Mouse (Mus musculus): ENCODE data around the gene Cyb5r2. TPM values are rescaled to one million over a fixed set of nuclear protein-coding genes. Genes with fewer than 3 reads are reported as not detected.

Gene Cyb5r2
- polyA plus RNA-seq, 1 experiment from 2014 or later, result 0.14 TPM

DNA sequence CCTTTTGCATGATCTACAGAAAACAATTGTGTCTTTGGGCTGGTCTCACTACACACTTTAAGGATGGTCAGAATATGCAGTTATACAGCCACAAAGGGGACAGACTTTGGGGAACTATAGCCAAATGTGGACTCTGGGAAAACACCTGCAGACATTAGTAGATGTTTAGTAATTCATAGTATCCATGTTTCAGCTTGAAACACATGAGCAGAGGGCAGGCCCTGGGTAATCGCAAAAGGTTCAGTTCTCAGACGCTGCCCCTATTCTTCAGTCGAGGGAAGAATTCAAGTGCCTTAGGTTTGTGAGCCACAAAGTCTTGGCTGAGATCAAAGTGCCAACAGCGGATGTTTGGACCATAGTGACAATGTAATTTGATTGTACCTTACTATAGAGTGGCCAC lies 13.4 kb downstream of the Cyb5r2 start:
- no peak overlapping the region for H3K4me2 ChIP-seq (replicated peaks; ENCODE audit: low read depth, low read length)
- H3K9me3 ChIP-seq (ENCODE audit: control insufficient read depth, low read length), result no peaks in the 10 kb centered on the region
- DNase-seq (ENCODE audit: low spot score) (no peak), ATAC-seq (ENCODE audit: low FRiP score) (no peak)
- H3K4me3 ChIP-seq (ENCODE audit: low read depth, low read length), result no peak overlapping the region
- H3K27ac ChIP-seq (ENCODE audit: low read depth, low read length), result no peak overlapping the region
- no peak overlapping the region for H3K9ac ChIP-seq (ENCODE audit: low read depth, low read length)
- no peaks in the 10 kb centered on the region for H3K27me3 ChIP-seq (ENCODE audit: control insufficient read depth, insufficient read depth, low read length)
- 89% methylated on average over 4 of the region's 4 CpGs for WGBS
- no peaks in the 10 kb centered on the region for H3K36me3 ChIP-seq (ENCODE audit: control insufficient read depth, insufficient read depth, low read length)
- no peaks in the 10 kb centered on the region for H3K4me1 ChIP-seq (replicated peaks; ENCODE audit: control insufficient read depth, insufficient read depth, low read length)

DNA sequence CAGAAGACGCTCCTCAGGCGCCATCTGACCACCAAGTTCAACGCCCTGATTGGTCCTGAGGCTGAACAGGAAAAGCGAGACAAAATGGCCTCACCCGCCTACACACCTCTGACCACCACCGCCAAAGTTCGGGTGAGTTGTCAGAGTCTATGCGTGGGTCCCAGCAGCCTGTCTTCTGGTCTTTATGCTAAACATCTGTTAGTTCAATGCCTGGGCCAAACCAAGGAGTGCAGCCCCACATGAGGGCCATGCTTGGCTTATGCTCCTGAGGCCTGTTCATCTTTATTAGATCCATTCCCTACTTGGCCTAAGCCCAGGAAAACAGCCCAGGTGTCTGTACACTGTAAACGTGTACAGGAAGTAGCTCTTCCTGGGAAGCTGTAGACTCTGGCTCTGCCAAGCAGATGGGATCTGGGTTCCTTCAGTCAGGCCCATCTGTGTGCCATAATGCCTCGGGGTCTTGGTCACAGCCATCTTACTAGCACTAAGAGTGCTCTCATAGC lies 14.8 kb downstream of the Cyb5r2 start:
- ATAC-seq (ENCODE audit: low FRiP score) (no peak), DNase-seq (ENCODE audit: low spot score) (no peak)
- Histone ChIP-seq H3K4me2 (replicated peaks; ENCODE audit: low read depth, low read length) (no peak overlapping the region), H3K9ac (ENCODE audit: low read depth, low read length) (no peak overlapping the region), H3K4me1 (replicated peaks; ENCODE audit: control insufficient read depth, insufficient read depth, low read length) (no peaks in the 10 kb centered on the region), H3K9me3 (ENCODE audit: control insufficient read depth, low read length) (no peaks in the 10 kb centered on the region), H3K4me3 (ENCODE audit: low read depth, low read length) (no peak overlapping the region), H3K36me3 (ENCODE audit: control insufficient read depth, insufficient read depth, low read length) (no peaks in the 10 kb centered on the region), H3K27ac (ENCODE audit: low read depth, low read length) (no peak overlapping the region), H3K27me3 (ENCODE audit: control insufficient read depth, insufficient read depth, low read length) (no peaks in the 10 kb centered on the region)
- 93% methylated on average over 10 of the region's 10 CpGs for WGBS

DNA sequence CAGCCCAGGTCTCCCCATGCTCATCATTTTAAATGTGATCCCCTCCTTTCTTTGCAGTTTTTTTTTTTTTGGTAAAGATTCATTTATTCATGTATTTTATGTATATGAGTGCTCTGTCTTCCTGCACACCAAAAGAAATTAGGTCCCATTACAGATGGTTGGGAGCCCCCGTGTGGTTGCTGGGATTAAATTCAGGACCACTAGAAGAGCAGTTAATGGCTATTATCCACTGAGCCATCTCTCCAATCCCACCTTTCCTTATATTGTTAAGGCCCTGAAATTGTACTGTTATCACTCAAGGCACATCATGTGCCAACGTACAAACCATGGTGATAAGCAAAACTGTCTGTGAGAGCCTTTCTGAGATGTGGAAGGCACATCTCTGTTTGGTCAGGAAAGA lies 19.1 kb downstream of the Cyb5r2 start:
- H3K9me3 ChIP-seq (ENCODE audit: control insufficient read depth, low read length), result no peaks in the 10 kb centered on the region
- H3K27me3 ChIP-seq (ENCODE audit: control insufficient read depth, insufficient read depth, low read length), result no peaks in the 10 kb centered on the region
- H3K9ac ChIP-seq (ENCODE audit: low read depth, low read length), result no peak overlapping the region
- H3K4me3 ChIP-seq (ENCODE audit: low read depth, low read length), result no peak overlapping the region
- ATAC-seq (ENCODE audit: low FRiP score) (no peak), DNase-seq (ENCODE audit: low spot score) (peak; percentile 42)
- no peaks in the 10 kb centered on the region for H3K36me3 ChIP-seq (ENCODE audit: control insufficient read depth, insufficient read depth, low read length)
- H3K4me1 ChIP-seq (replicated peaks; ENCODE audit: control insufficient read depth, insufficient read depth, low read length), result no peaks in the 10 kb centered on the region
- H3K27ac ChIP-seq (ENCODE audit: low read depth, low read length), result no peak overlapping the region
- H3K4me2 ChIP-seq (replicated peaks; ENCODE audit: low read depth, low read length), result no peak overlapping the region
- 46% methylated on average over 2 of the region's 2 CpGs for WGBS

DNA sequence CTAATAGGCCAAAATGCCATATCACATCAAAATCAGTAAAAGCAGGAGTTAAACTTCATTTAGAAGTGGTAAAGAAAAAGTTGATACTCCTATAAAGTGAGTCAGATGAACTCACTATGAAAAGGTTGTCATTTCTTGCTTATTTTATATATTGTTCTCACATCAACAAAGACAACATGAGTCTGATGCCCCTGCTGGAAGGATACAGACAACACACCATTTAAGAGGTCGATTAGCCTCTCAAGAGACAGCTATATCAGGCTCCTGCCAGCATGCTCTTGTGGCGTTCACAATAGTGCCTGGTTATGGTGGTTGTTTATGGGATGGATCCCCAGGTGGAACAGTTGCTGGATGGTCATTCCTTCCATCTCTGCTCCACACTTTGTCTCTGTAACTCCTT lies 24.7 kb downstream of the Cyb5r2 start:
- WGBS, result 77% methylated on average over 2 of the region's 2 CpGs
- ATAC-seq (ENCODE audit: low FRiP score) (no peak), DNase-seq (ENCODE audit: low spot score) (no peak)
- Histone ChIP-seq H3K27me3 (ENCODE audit: control insufficient read depth, insufficient read depth, low read length) (no peaks in the 10 kb centered on the region), H3K27ac (ENCODE audit: low read depth, low read length) (no peak overlapping the region), H3K4me2 (replicated peaks; ENCODE audit: low read depth, low read length) (no peak overlapping the region), H3K9me3 (ENCODE audit: control insufficient read depth, low read length) (no peaks in the 10 kb centered on the region), H3K9ac (ENCODE audit: low read depth, low read length) (no peak overlapping the region), H3K4me3 (ENCODE audit: low read depth, low read length) (no peak overlapping the region), H3K36me3 (ENCODE audit: control insufficient read depth, insufficient read depth, low read length) (no peaks in the 10 kb centered on the region), H3K4me1 (replicated peaks; ENCODE audit: control insufficient read depth, insufficient read depth, low read length) (no peaks in the 10 kb centered on the region)

DNA sequence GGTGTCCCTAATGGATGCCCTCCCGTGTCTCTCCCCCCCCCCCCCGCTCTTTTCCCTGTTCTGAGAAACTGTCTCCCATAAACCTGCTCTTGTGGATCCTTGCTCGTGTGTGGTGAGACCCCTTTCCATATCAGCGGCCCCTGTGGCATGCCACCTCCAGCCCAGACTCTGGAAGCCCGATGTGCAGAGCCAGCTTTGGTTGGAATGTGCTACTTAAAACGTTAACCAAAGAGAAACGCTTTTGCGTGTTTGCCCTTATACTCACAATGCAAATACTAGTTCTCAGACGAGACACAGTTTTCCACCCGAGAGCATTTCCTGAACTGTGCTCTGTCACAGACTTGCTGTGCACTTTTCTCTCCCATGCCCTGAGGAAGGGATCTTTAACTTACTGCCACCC lies 27.2 kb downstream of the Cyb5r2 start:
- no peaks in the 10 kb centered on the region for H3K36me3 ChIP-seq (ENCODE audit: control insufficient read depth, insufficient read depth, low read length)
- no peak overlapping the region for H3K4me3 ChIP-seq (ENCODE audit: low read depth, low read length)
- H3K9ac ChIP-seq (ENCODE audit: low read depth, low read length), result no peak overlapping the region
- no peak overlapping the region for H3K27ac ChIP-seq (ENCODE audit: low read depth, low read length)
- no peak for ATAC-seq (ENCODE audit: low FRiP score)
- H3K4me2 ChIP-seq (replicated peaks; ENCODE audit: low read depth, low read length), result no peak overlapping the region
- H3K4me1 ChIP-seq (replicated peaks; ENCODE audit: control insufficient read depth, insufficient read depth, low read length), result no peaks in the 10 kb centered on the region
- no peak for DNase-seq (ENCODE audit: low spot score)
- no peaks in the 10 kb centered on the region for H3K27me3 ChIP-seq (ENCODE audit: control insufficient read depth, insufficient read depth, low read length)
- H3K9me3 ChIP-seq (ENCODE audit: control insufficient read depth, low read length), result no peaks in the 10 kb centered on the region
- WGBS, result 88% methylated on average over 10 of the region's 10 CpGs

DNA sequence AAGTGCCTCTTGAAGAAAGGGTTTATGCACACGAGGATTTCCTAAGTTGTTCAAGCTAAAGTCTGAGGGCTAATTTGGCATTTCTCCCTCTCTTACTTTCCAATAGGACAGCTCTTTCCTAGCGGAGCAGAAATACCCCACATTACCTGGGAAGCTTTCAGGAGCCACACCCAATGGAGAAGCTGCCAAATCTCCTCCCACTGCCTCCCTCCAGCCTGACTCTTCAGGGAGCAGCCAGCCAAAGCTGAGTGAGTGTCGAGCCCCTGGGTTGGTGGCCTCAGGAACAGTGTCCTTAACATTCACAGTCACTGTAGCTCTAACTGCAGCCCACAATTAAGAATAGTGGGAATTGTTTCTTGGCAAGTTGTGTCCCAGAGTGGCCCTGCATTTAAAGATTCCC lies 30.3 kb downstream of the Cyb5r2 start:
- no peak for DNase-seq (ENCODE audit: low spot score)
- H3K27me3 ChIP-seq (ENCODE audit: control insufficient read depth, insufficient read depth, low read length), result no peaks in the 10 kb centered on the region
- H3K4me1 ChIP-seq (replicated peaks; ENCODE audit: control insufficient read depth, insufficient read depth, low read length), result no peaks in the 10 kb centered on the region

DNA sequence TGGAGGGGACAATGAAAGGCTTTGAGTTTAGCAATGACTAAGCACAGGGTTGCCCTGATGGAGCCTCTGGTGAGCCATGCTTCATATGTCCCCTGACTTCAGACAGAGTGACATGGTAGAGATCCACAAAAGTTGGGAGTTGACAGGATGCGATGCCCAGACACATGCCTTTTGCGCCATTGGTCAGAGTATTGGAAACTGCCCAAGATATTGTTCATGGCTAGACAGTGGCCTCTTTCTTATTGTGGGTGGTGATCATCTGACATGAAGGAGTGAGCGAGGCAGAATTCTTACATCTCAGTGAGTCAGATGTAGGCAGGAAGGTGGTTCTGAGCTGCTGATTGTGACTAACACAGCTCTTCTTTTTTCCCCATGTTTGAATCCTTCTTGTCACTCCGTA lies 35.3 kb downstream of the Cyb5r2 start:
- H3K27ac ChIP-seq (ENCODE audit: low read depth, low read length), result no peak overlapping the region
- H3K27me3 ChIP-seq (ENCODE audit: control insufficient read depth, insufficient read depth, low read length), result no peaks in the 10 kb centered on the region
- H3K36me3 ChIP-seq (ENCODE audit: control insufficient read depth, insufficient read depth, low read length), result no peaks in the 10 kb centered on the region
- H3K4me2 ChIP-seq (replicated peaks; ENCODE audit: low read depth, low read length), result no peak overlapping the region
- no peak overlapping the region for H3K9ac ChIP-seq (ENCODE audit: low read depth, low read length)
- ATAC-seq (ENCODE audit: low FRiP score) (no peak), DNase-seq (ENCODE audit: low spot score) (no peak)
- H3K4me1 ChIP-seq (replicated peaks; ENCODE audit: control insufficient read depth, insufficient read depth, low read length), result no peaks in the 10 kb centered on the region
- 96% methylated on average over 4 of the region's 4 CpGs for WGBS
- H3K9me3 ChIP-seq (ENCODE audit: control insufficient read depth, low read length), result no peaks in the 10 kb centered on the region
- no peak overlapping the region for H3K4me3 ChIP-seq (ENCODE audit: low read depth, low read length)

More for the DNA sequence above, 30.3 kb downstream of the Cyb5r2 start:
- Histone ChIP-seq H3K4me3 (ENCODE audit: low read depth, low read length) (no peak overlapping the region), H3K4me2 (replicated peaks; ENCODE audit: low read depth, low read length) (no peak overlapping the region), H3K9me3 (ENCODE audit: control insufficient read depth, low read length) (no peaks in the 10 kb centered on the region), H3K9ac (ENCODE audit: low read depth, low read length) (no peak overlapping the region), H3K27ac (ENCODE audit: low read depth, low read length) (no peak overlapping the region), H3K36me3 (ENCODE audit: control insufficient read depth, insufficient read depth, low read length) (no peaks in the 10 kb centered on the region)
- 76% methylated on average over 3 of the region's 3 CpGs for WGBS
- ATAC-seq (ENCODE audit: low FRiP score), result no peak

DNA sequence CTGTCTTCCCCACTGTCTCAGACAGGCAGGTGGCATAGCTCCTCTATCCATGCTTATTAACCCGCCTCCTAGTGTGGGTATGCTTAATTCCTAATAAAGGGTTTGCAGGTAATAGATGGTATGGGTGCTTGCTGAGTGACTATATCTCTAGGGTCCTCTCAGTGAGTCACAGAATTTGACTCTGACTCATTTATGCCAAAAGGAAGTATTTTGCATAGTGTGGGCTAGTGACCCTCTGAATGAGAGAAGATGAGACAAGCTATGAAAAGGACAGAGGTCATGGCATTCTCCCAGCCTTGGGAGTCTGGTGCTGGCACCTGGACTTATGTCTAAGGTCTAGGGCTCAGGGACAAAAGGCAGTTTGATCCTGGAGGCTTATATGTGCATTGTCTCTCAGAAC lies 37.1 kb downstream of the Cyb5r2 start:
- H3K27me3 ChIP-seq (ENCODE audit: control insufficient read depth, insufficient read depth, low read length), result no peaks in the 10 kb centered on the region
- no peak overlapping the region for H3K4me2 ChIP-seq (replicated peaks; ENCODE audit: low read depth, low read length)
- no peaks in the 10 kb centered on the region for H3K36me3 ChIP-seq (ENCODE audit: control insufficient read depth, insufficient read depth, low read length)
- no peaks in the 10 kb centered on the region for H3K4me1 ChIP-seq (replicated peaks; ENCODE audit: control insufficient read depth, insufficient read depth, low read length)
- WGBS, result 96% methylated on average over 1 of the region's 1 CpGs
- H3K9me3 ChIP-seq (ENCODE audit: control insufficient read depth, low read length), result no peaks in the 10 kb centered on the region
- DNase-seq (ENCODE audit: low spot score) (no peak), ATAC-seq (ENCODE audit: low FRiP score) (no peak)
- H3K4me3 ChIP-seq (ENCODE audit: low read depth, low read length), result no peak overlapping the region
- no peak overlapping the region for H3K9ac ChIP-seq (ENCODE audit: low read depth, low read length)
- no peak overlapping the region for H3K27ac ChIP-seq (ENCODE audit: low read depth, low read length)

DNA sequence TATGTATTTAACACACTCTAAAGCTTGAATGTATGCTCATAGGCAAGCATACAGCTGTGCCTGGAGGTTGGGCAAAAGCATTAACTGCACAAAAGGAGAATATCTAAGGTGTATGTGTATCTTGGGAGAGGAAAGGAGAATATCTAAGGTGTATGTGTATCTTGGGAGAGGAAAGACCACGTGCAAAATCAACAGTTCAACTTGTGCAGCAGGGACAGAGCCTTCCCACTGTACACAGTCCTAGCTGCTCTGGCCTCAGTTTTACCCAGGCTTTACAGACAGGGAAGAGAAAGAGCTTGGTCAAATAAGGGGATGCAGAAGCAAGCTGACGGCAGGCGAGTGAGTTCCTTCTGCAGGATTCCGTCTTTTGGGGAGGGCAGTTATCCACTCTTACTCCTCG lies 43.8 kb downstream of the Cyb5r2 start:
- no peak overlapping the region for H3K4me2 ChIP-seq (replicated peaks; ENCODE audit: low read depth, low read length)
- H3K4me3 ChIP-seq (ENCODE audit: low read depth, low read length), result no peak overlapping the region
- H3K36me3 ChIP-seq (ENCODE audit: control insufficient read depth, insufficient read depth, low read length), result no peaks in the 10 kb centered on the region
- H3K27ac ChIP-seq (ENCODE audit: low read depth, low read length), result no peak overlapping the region
- H3K9ac ChIP-seq (ENCODE audit: low read depth, low read length), result no peak overlapping the region
- DNase-seq (ENCODE audit: low spot score), result no peak
- WGBS, result 88% methylated on average over 5 of the region's 5 CpGs
- no peaks in the 10 kb centered on the region for H3K9me3 ChIP-seq (ENCODE audit: control insufficient read depth, low read length)
- H3K27me3 ChIP-seq (ENCODE audit: control insufficient read depth, insufficient read depth, low read length), result no peaks in the 10 kb centered on the region
- no peak for ATAC-seq (ENCODE audit: low FRiP score)
- no peaks in the 10 kb centered on the region for H3K4me1 ChIP-seq (replicated peaks; ENCODE audit: control insufficient read depth, insufficient read depth, low read length)

Data from hindbrain, embryonic 11.5 days (tissue).